In genomic region chr13:57721524-57722279, GRCm38 (mm10) we compare ENCODE assay signal across 9 mouse cellular contexts.
DNase-seq lines count a peak whose midpoint lies in the region; ATAC-seq and TF ChIP-seq lines count a peak whose summit lies in the region.
"Had no signal": no experiment of that assay in that cellular context is flagged by ENCODE, and none has a peak within 500 bp of the region (broad histone marks: within the 10 kb centered on the region; RNA-seq: fewer than 3 reads in every experiment).

No protein-coding gene starts in this region.

- H3K4me1 ChIP-seq in liver, adult 2 months (ENCODE audit: control insufficient read depth, insufficient read depth, low read length), result no peaks in the 10 kb centered on the region
- H3K4me1 ChIP-seq in liver, embryonic 11.5 days (replicated peaks; ENCODE audit: control insufficient read depth, insufficient read depth, low read length), result no peaks in the 10 kb centered on the region
- H3K4me1 ChIP-seq in hindbrain, embryonic 13.5 days (replicated peaks), result peaks cover 43% of the 10 kb centered on the region
- peaks cover 10% of the 10 kb centered on the region for H3K4me1 ChIP-seq in midbrain, embryonic 14.5 days (ENCODE audit: control insufficient read depth, insufficient read depth, low read length)
- H3K4me1 ChIP-seq: megakaryocyte, embryonic 14.5 days had no signal

- no peak overlapping the region for H3K27ac ChIP-seq in liver, adult 2 months (replicated peaks; ENCODE audit: insufficient read depth, low read depth, low read length)
- no peak overlapping the region for H3K27ac ChIP-seq in liver, embryonic 11.5 days (ENCODE audit: low read depth, low read length)
- peak overlapping the region; percentile 52 for H3K27ac ChIP-seq in hindbrain, embryonic 13.5 days
- 0 out of 2 replicates have a peak overlapping the region, but pooled peaks have one; percentile 28 for H3K27ac ChIP-seq in midbrain, embryonic 14.5 days (replicated peaks; ENCODE audit: low read depth, low read length)

- no peak for DNase-seq in liver, adult 2 months (ENCODE audit: extremely low read depth, low read depth, low spot score)
- no peak for DNase-seq in liver, embryonic 11.5 days (ENCODE audit: low spot score)
- DNase-seq in cerebellum, postnatal 14 days, result peak; percentile 73 to 74
- DNase-seq in midbrain, embryonic 14.5 days, result peak; percentile 73
- no peak for DNase-seq in thymus, postnatal 10 days (ENCODE audit: low spot score in 2 of 2)
- DNase-seq in adrenal gland, postnatal 4 days (ENCODE audit: low spot score in 2 of 2), result no peak
- DNase-seq in c-Kit-positive CD71-positive TER-119-positive erythroid progenitor cells, embryonic 14.5 days (ENCODE audit: low spot score), result no peak

- H3K4me2 ChIP-seq in liver, embryonic 11.5 days, result no peak overlapping the region
- H3K4me2 ChIP-seq in hindbrain, embryonic 13.5 days, result no peak overlapping the region
- peak overlapping the region; percentile 13; the same call in 1 of the 2 replicates for H3K4me2 ChIP-seq in midbrain, embryonic 14.5 days (ENCODE audit: low read length)

- H3K4me3 ChIP-seq in liver, adult 2 months (ENCODE audit: insufficient read depth, low read depth, low read length), result no peak overlapping the region
- H3K4me3 ChIP-seq in liver, embryonic 11.5 days (ENCODE audit: low read depth, low read length), result no peak overlapping the region
- H3K4me3 ChIP-seq in hindbrain, embryonic 13.5 days, result no peak overlapping the region
- no peak overlapping the region for H3K4me3 ChIP-seq in midbrain, embryonic 14.5 days (replicated peaks; ENCODE audit: low read depth, low read length)
- H3K4me3 ChIP-seq: megakaryocyte, embryonic 14.5 days had no signal

- no peaks in the 10 kb centered on the region for H3K9me3 ChIP-seq in liver, embryonic 11.5 days (ENCODE audit: control insufficient read depth, low read length)
- H3K9me3 ChIP-seq in hindbrain, embryonic 13.5 days, result no peaks in the 10 kb centered on the region
- H3K9me3 ChIP-seq in midbrain, embryonic 14.5 days (ENCODE audit: control insufficient read depth, low read length), result no peaks in the 10 kb centered on the region

- H3K27me3 ChIP-seq in liver, adult 2 months (ENCODE audit: control insufficient read depth, insufficient read depth, low read length), result no peaks in the 10 kb centered on the region
- H3K27me3 ChIP-seq in liver, embryonic 11.5 days (replicated peaks; ENCODE audit: control insufficient read depth, insufficient read depth, low read length), result no peaks in the 10 kb centered on the region
- no peaks in the 10 kb centered on the region for H3K27me3 ChIP-seq in hindbrain, embryonic 13.5 days
- no peaks in the 10 kb centered on the region for H3K27me3 ChIP-seq in midbrain, embryonic 14.5 days (ENCODE audit: control insufficient read depth, insufficient read depth, low read length)
- H3K27me3 ChIP-seq: megakaryocyte, embryonic 14.5 days had no signal

- WGBS in liver, adult 2 months, result 62% methylated on average over 20 of the region's 20 CpGs
- 56% methylated on average over 20 of the region's 20 CpGs for WGBS in liver, embryonic 11.5 days
- 48% methylated on average over 20 of the region's 20 CpGs for WGBS in hindbrain, embryonic 13.5 days
- WGBS in midbrain, embryonic 14.5 days, result 48% methylated on average over 20 of the region's 20 CpGs

- TF ChIP-seq POLR2A in liver, adult 2 months (IDR thresholded peaks at IDR 0.05; ENCODE audit: extremely low read depth, insufficient read depth, low read length), result no peak

- TF ChIP-seq CTCF in liver, adult 2 months (IDR thresholded peaks at IDR 0.05; ENCODE audit: low read depth, low read length), result peak; percentile 45; the same call in 1 of the 2 replicates

- H3K79me2 ChIP-seq in liver, adult 2 months (ENCODE audit: control insufficient read depth, insufficient read depth, low read length), result no peaks in the 10 kb centered on the region

- H3K36me3 ChIP-seq in liver, adult 2 months (ENCODE audit: control insufficient read depth, insufficient read depth, low read length), result no peaks in the 10 kb centered on the region
- H3K36me3 ChIP-seq in liver, embryonic 11.5 days (ENCODE audit: control insufficient read depth, insufficient read depth, low read length), result no peaks in the 10 kb centered on the region
- H3K36me3 ChIP-seq in hindbrain, embryonic 13.5 days, result no peaks in the 10 kb centered on the region
- no peaks in the 10 kb centered on the region for H3K36me3 ChIP-seq in midbrain, embryonic 14.5 days (ENCODE audit: control insufficient read depth, insufficient read depth, low read length)

- H3K9ac ChIP-seq in liver, adult 2 months (ENCODE audit: low read depth, low read length), result no peak overlapping the region
- no peak overlapping the region for H3K9ac ChIP-seq in liver, embryonic 11.5 days (ENCODE audit: low read depth, low read length)
- no peak overlapping the region for H3K9ac ChIP-seq in hindbrain, embryonic 13.5 days
- H3K9ac ChIP-seq in midbrain, embryonic 14.5 days (replicated peaks; ENCODE audit: low read length), result no peak overlapping the region

- ATAC-seq in liver, embryonic 11.5 days (replicated peaks; ENCODE audit: low FRiP score), result no peak
- ATAC-seq in hindbrain, embryonic 13.5 days (ENCODE audit: low FRiP score), result peak; percentile 53; the same call in 1 of the 2 replicates
- no peak for ATAC-seq in midbrain, embryonic 14.5 days (ENCODE audit: low FRiP score, low TSS enrichment)

Comparison
In these comparisons a context has a peak if more than half of its experiments do, and no peak if none do; other contexts are left out.
1. DNase-seq: peak in cerebellum, postnatal 14 days (2 of 2) and midbrain, embryonic 14.5 days (single experiment); none in liver, adult 2 months (single experiment), liver, embryonic 11.5 days (single experiment), thymus, postnatal 10 days (0 of 2), adrenal gland, postnatal 4 days (0 of 2) and c-Kit-positive CD71-positive TER-119-positive erythroid progenitor cells, embryonic 14.5 days (single experiment).
2. H3K27ac ChIP-seq: peak in hindbrain, embryonic 13.5 days (single experiment) and midbrain, embryonic 14.5 days (single experiment); none in liver, adult 2 months (single experiment) and liver, embryonic 11.5 days (single experiment).